Mouse (Mus musculus) lung, postnatal 10 days (tissue): ENCODE data around the gene Coro6.

Experiments
- DNase-seq: peaks from one replicate; pipeline ENCODE4 v3.0.0; 2021

Gene Coro6

GRCm38 (mm10) chr11:77462283-77463100 is at the start of gene Coro6:
TSS of gene Coro6 (plus strand) at chr11:77462411.
- peak; percentile 86 for DNase-seq

GRCm38 (mm10) chr11:77414141-77414839 is 47.9 kb upstream of the Coro6 start:
- no peak for DNase-seq

GRCm38 (mm10) chr11:77416212-77417000 is 45.8 kb upstream of the Coro6 start:
- peak; percentile 43 for DNase-seq

- no peak for DNase-seq
Measured at GRCm38 (mm10) chr11:77418021-77418420, 44.2 kb upstream of the Coro6 start.

- no peak for DNase-seq
Measured at GRCm38 (mm10) chr11:77423175-77423859, 38.9 kb upstream of the Coro6 start.

- DNase-seq, result no peak
Measured at GRCm38 (mm10) chr11:77428446-77428845, 33.8 kb upstream of the Coro6 start.

GRCm38 (mm10) chr11:77437026-77437425 is 25.2 kb upstream of the Coro6 start:
- no peak for DNase-seq

- no peak for DNase-seq
Measured at GRCm38 (mm10) chr11:77440081-77440480, 22.1 kb upstream of the Coro6 start.

- no peak for DNase-seq
Measured at GRCm38 (mm10) chr11:77441020-77441419, 21.2 kb upstream of the Coro6 start.

GRCm38 (mm10) chr11:77442186-77443170 is 19.7 kb upstream of the Coro6 start:
- peak; percentile 84 for DNase-seq

- DNase-seq, result peak; percentile 88
Measured at GRCm38 (mm10) chr11:77444939-77445338, 17.3 kb upstream of the Coro6 start.

GRCm38 (mm10) chr11:77446628-77447041 is 15.6 kb upstream of the Coro6 start:
- peak; percentile 83 for DNase-seq

GRCm38 (mm10) chr11:77449224-77449623 is 13.0 kb upstream of the Coro6 start:
- DNase-seq, result no peak

- DNase-seq, result no peak
Measured at GRCm38 (mm10) chr11:77451670-77452069, 10.5 kb upstream of the Coro6 start.

GRCm38 (mm10) chr11:77453388-77453787 is 8.8 kb upstream of the Coro6 start:
- DNase-seq, result no peak

- peak; percentile 0 for DNase-seq
Measured at GRCm38 (mm10) chr11:77455770-77456510, 6.3 kb upstream of the Coro6 start.

- DNase-seq, result peak; percentile 57
Measured at GRCm38 (mm10) chr11:77456866-77457265, 5.3 kb upstream of the Coro6 start.

GRCm38 (mm10) chr11:77461856-77462255 is 355 bp upstream of the Coro6 start:
- no peak for DNase-seq

- no peak for DNase-seq
Measured at GRCm38 (mm10) chr11:77463101-77463445, 862 bp downstream of the Coro6 start.

- no peak for DNase-seq
Measured at GRCm38 (mm10) chr11:77463786-77464185, 1.6 kb downstream of the Coro6 start.

- no peak for DNase-seq
Measured at GRCm38 (mm10) chr11:77464684-77465083, 2.5 kb downstream of the Coro6 start.
